Mouse (Mus musculus) midbrain, embryonic 11.5 days (tissue): Measurements from ENCODE around the gene Gp9. TPM values are rescaled to one million over a fixed set of nuclear protein-coding genes. Genes with fewer than 3 reads are reported as not detected.

Experiments
- ATAC-seq: fragments of 200-750 bp; cut with Nextera tagmentation; 2 replicates; pipeline ENCODE4 v1.8.0; 2017; ENCODE audit warnings: moderate TSS enrichment, moderate library complexity; ENCODE audit not compliant: low FRiP score
- DNase-seq: peaks from one replicate; pipeline ENCODE4 v3.0.0; 2015; ENCODE audit warnings: low spot score; ENCODE audit errors: missing footprints
- H3K27ac ChIP-seq: fragments of 300-500 bp; sonication (generic); 2 replicates; pipeline ENCODE4 v1.5.1; 2014; ENCODE audit warnings: low read depth, low read length
- H3K27me3 ChIP-seq: fragments of 300-500 bp; sonication (generic); 2 replicates; pipeline ENCODE4 v1.6.1; 2014; ENCODE audit warnings: mild to moderate bottlenecking, low read length, moderate library complexity, mixed read lengths; ENCODE audit not compliant: control insufficient read depth, insufficient read depth
- H3K36me3 ChIP-seq: fragments of 300-500 bp; sonication (generic); 2 replicates; pipeline ENCODE4 v1.6.1; 2014; ENCODE audit warnings: mild to moderate bottlenecking, low read length, moderate library complexity, mixed read lengths; ENCODE audit not compliant: control insufficient read depth, insufficient read depth
- H3K4me1 ChIP-seq: fragments of 300-500 bp; sonication (generic); 2 replicates; pipeline ENCODE4 v1.6.1; 2014; ENCODE audit warnings: low read length; ENCODE audit not compliant: control insufficient read depth, insufficient read depth
- H3K4me2 ChIP-seq: fragments of 300-500 bp; sonication (generic); 2 replicates; pipeline ENCODE4 v1.6.1; 2014; ENCODE audit warnings: mild to moderate bottlenecking, moderate library complexity
- H3K4me3 ChIP-seq: fragments of 300-500 bp; sonication (generic); 2 replicates; pipeline ENCODE4 v1.5.1; 2014; ENCODE audit warnings: low read depth, low read length
- H3K9ac ChIP-seq: fragments of 300-500 bp; sonication (generic); 2 replicates; pipeline ENCODE4 v1.6.1; 2014; ENCODE audit warnings: low read length
- H3K9me3 ChIP-seq: fragments of 300-500 bp; sonication (generic); 2 replicates; pipeline ENCODE4 v1.6.1; 2016; ENCODE audit warnings: low read length; ENCODE audit not compliant: control insufficient read depth
- WGBS: fragments of 180-500 bp; shearing (Covaris S2); extraction: QIAGEN DNeasy Blood & Tissue Kit; methylation state at CpG from one replicate; pipeline ENCODE4 v1.1.7; 2014; 5-methylcytosine and 5-hydroxymethylcytosine counted together
- polyA plus RNA-seq: library from polyadenylated mRNA; unstranded; fragments of >200 nt; fragmentation: Nextera tagmentation; extraction: Ambion mirVana; gene quantifications from 2 replicates; pipeline ENCODE4 v1.2.1, GENCODE M21; 2014

The Gp9 gene
- polyA plus RNA-seq, 1 experiment from 2014 or later, result 2.5 TPM

GRCm38 (mm10) chr6:87799576-87799975, 21.7 kb downstream of the Gp9 start:
- no peaks in the 10 kb centered on the region for H3K27me3 ChIP-seq
- H3K36me3 ChIP-seq, result no peaks in the 10 kb centered on the region
- no peak overlapping the region for H3K27ac ChIP-seq
- WGBS, result 92% methylated on average over 6 of the region's 6 CpGs
- no peak overlapping the region for H3K4me3 ChIP-seq
- DNase-seq (peak; percentile 14), ATAC-seq (no peak)
- H3K4me1 ChIP-seq, result peaks cover 4% of the 10 kb centered on the region; the same call in 1 of the 2 replicates
- no peaks in the 10 kb centered on the region for H3K9me3 ChIP-seq
- no peak overlapping the region for H3K4me2 ChIP-seq
- no peak overlapping the region for H3K9ac ChIP-seq

GRCm38 (mm10) chr6:87802462-87802861, 24.6 kb downstream of the Gp9 start:
- Histone ChIP-seq H3K9me3 (no peaks in the 10 kb centered on the region), H3K4me3 (no peak overlapping the region), H3K4me1 (no peaks in the 10 kb centered on the region), H3K27me3 (no peaks in the 10 kb centered on the region), H3K27ac (no peak overlapping the region), H3K36me3 (no peaks in the 10 kb centered on the region), H3K9ac (no peak overlapping the region), H3K4me2 (no peak overlapping the region)
- no peak for DNase-seq
- 90% methylated on average over 7 of the region's 7 CpGs for WGBS
- ATAC-seq, result no peak

DNA sequence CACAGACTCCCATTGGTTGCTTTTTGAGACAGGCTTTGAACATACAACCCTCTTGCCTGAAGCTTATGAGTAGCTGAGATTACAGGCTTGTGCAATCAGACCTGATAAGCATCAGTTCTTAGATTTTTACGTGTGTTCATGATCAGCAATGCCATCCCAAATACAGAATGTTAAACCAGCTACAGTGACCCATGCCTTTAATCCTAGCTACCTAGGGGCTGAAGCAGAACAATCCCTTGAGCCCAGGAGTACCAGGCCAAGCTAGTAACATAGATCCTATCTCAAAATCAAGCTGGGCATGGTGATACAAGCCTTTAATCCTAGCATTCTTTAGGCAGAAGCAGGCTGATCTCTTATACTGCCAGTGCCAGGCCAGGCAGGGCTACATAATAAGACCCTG, 26.2 kb downstream of the Gp9 start:
- Histone ChIP-seq H3K4me2 (no peak overlapping the region), H3K36me3 (no peaks in the 10 kb centered on the region), H3K27me3 (no peaks in the 10 kb centered on the region), H3K9me3 (no peaks in the 10 kb centered on the region), H3K27ac (no peak overlapping the region), H3K4me1 (no peaks in the 10 kb centered on the region), H3K4me3 (no peak overlapping the region), H3K9ac (no peak overlapping the region)
- WGBS, result 81% methylated on average over 1 of the region's 1 CpGs
- DNase-seq (peak; percentile 28), ATAC-seq (no peak)

GRCm38 (mm10) chr6:87804886-87805285, 27.0 kb downstream of the Gp9 start:
- H3K4me3 ChIP-seq, result no peak overlapping the region
- no peaks in the 10 kb centered on the region for H3K9me3 ChIP-seq
- H3K4me1 ChIP-seq, result no peaks in the 10 kb centered on the region
- no peak overlapping the region for H3K4me2 ChIP-seq
- ATAC-seq, result no peak
- H3K9ac ChIP-seq, result no peak overlapping the region
- WGBS, result 80% methylated on average over 7 of the region's 7 CpGs
- no peaks in the 10 kb centered on the region for H3K36me3 ChIP-seq
- DNase-seq, result no peak
- H3K27me3 ChIP-seq, result no peaks in the 10 kb centered on the region
- no peak overlapping the region for H3K27ac ChIP-seq

- Histone ChIP-seq H3K4me2 (no peak overlapping the region), H3K27me3 (no peaks in the 10 kb centered on the region), H3K27ac (no peak overlapping the region), H3K9me3 (no peaks in the 10 kb centered on the region), H3K4me1 (no peaks in the 10 kb centered on the region; the same call in 1 of the 2 replicates), H3K9ac (no peak overlapping the region), H3K36me3 (no peaks in the 10 kb centered on the region), H3K4me3 (no peak overlapping the region)
- ATAC-seq (no peak), DNase-seq (no peak)
- WGBS, result 93% methylated on average over 7 of the region's 7 CpGs
Observed at GRCm38 (mm10) chr6:87805448-87805847, 27.6 kb downstream of the Gp9 start.

DNA sequence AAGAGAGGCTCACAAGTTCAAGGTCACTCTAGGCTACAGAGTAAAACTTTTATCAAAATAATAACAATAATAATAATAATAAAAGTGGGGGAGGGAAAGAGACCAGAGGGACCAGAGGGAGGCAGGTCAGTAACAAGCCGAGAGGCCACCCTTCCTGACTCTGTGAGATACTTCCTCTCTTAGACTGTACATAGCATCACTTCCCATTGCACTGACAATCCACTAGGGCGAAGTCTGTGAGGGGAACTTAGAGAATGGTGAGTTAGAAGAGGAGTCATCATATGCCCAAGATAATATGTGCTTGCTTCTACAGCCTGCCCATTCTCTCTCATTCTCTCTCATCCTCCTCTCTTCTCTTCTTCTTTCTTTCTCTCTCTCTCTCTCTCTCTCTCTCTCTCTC, 28.2 kb downstream of the Gp9 start:
- H3K4me2 ChIP-seq, result no peak overlapping the region
- no peak overlapping the region for H3K9ac ChIP-seq
- no peak for DNase-seq
- H3K4me1 ChIP-seq, result peaks cover 5% of the 10 kb centered on the region; the same call in 1 of the 2 replicates
- H3K27me3 ChIP-seq, result no peaks in the 10 kb centered on the region
- ATAC-seq, result no peak
- 89% methylated on average over 2 of the region's 2 CpGs for WGBS
- H3K27ac ChIP-seq, result no peak overlapping the region
- H3K9me3 ChIP-seq, result no peaks in the 10 kb centered on the region
- no peak overlapping the region for H3K4me3 ChIP-seq
- H3K36me3 ChIP-seq, result no peaks in the 10 kb centered on the region

- peaks cover 5% of the 10 kb centered on the region; the same call in 1 of the 2 replicates for H3K4me1 ChIP-seq
- H3K27ac ChIP-seq, result no peak overlapping the region
- H3K4me2 ChIP-seq, result no peak overlapping the region
- H3K27me3 ChIP-seq, result no peaks in the 10 kb centered on the region
- no peak overlapping the region for H3K4me3 ChIP-seq
- no peaks in the 10 kb centered on the region for H3K9me3 ChIP-seq
- WGBS, result 70% methylated on average over 2 of the region's 2 CpGs
- no peaks in the 10 kb centered on the region for H3K36me3 ChIP-seq
- no peak overlapping the region for H3K9ac ChIP-seq
- DNase-seq, result peak; percentile 39
- no peak for ATAC-seq
Observed at GRCm38 (mm10) chr6:87806857-87807256, 29.0 kb downstream of the Gp9 start.

GRCm38 (mm10) chr6:87807735-87808440, 30.0 kb downstream of the Gp9 start:
- H3K4me3 ChIP-seq, result no peak overlapping the region
- WGBS, result 84% methylated on average over 4 of the region's 4 CpGs
- DNase-seq (peak; percentile 54), ATAC-seq (no peak)
- H3K36me3 ChIP-seq, result no peaks in the 10 kb centered on the region
- no peak overlapping the region for H3K27ac ChIP-seq
- H3K4me2 ChIP-seq, result no peak overlapping the region
- no peaks in the 10 kb centered on the region for H3K9me3 ChIP-seq
- no peaks in the 10 kb centered on the region for H3K27me3 ChIP-seq
- H3K9ac ChIP-seq, result no peak overlapping the region
- H3K4me1 ChIP-seq, result peaks cover 8% of the 10 kb centered on the region

DNA sequence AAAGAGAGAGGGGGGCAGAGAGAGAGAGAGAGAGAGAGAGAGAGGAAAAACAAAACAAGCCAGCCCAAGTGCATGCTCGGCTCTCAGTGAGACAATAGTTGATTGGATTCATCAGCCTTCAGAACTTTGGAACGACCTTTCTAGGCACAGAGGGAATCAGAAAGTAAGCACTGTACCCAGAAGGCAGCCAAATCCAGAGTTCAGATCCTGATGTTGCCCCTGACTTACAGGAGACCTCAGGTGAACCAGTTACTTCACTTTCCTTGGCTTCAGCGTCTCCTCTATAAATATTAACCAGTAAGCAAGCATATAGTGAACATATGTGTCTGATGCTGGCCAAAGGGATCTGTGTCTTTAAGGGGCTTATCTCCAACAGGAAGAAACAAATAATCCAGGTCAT, 30.6 kb downstream of the Gp9 start:
- H3K4me3 ChIP-seq, result no peak overlapping the region
- WGBS, result 79% methylated on average over 3 of the region's 3 CpGs
- no peaks in the 10 kb centered on the region for H3K27me3 ChIP-seq
- peaks cover 8% of the 10 kb centered on the region for H3K4me1 ChIP-seq
- no peaks in the 10 kb centered on the region for H3K36me3 ChIP-seq
- no peak for ATAC-seq
- no peak overlapping the region for H3K4me2 ChIP-seq
- peak; percentile 73 for DNase-seq
- no peak overlapping the region for H3K27ac ChIP-seq
- H3K9ac ChIP-seq, result no peak overlapping the region
- no peaks in the 10 kb centered on the region for H3K9me3 ChIP-seq
